Mouse (Mus musculus) kidney, adult 2 months (tissue): ENCODE measurements around the gene Plscr4.

Experiments
- CTCF ChIP-seq: fragments of 200-500 bp; conservative IDR thresholded peaks from 2 replicates; pipeline ENCODE4 v1.5.1; 2011; ENCODE audit warnings: low read depth, mild to moderate bottlenecking, control low read depth, low read length, moderate library complexity, mixed read lengths; ENCODE audit not compliant: insufficient read depth, insufficient read length
- POLR2A ChIP-seq: fragments of 200-500 bp; IDR thresholded peaks from one replicate; pipeline ENCODE4 v1.6.1; 2011; ENCODE audit warnings: low read depth, low read length, control low read depth

- TF ChIP-seq CTCF = no peak
- TF ChIP-seq POLR2A = no peak
Measured at GRCm38 (mm10) chr9:92524506-92524905, 67.3 kb downstream of the Plscr4 start.
